Mouse (Mus musculus): Measurements from ENCODE around the gene Sin3b. TPM values are rescaled to one million over a fixed set of nuclear protein-coding genes. Genes with fewer than 3 reads are reported as not detected.
"Not testable (repeated sequence)": the region's sequence is repeated elsewhere in the genome, so short reads cannot be mapped to it uniquely, and the experiment has no call there.

Gene Sin3b
- 394 and 423 TPM in 2 replicates for polyA plus RNA-seq (2012; rRNA removed)

GRCm38 (mm10) chr8:72722769-72723650 is at the start of gene Sin3b:
Sin3b (plus strand) TSS chr8:72723285.
- no peak within 1 kb of the TSS; the same call in 1 of the 2 replicates for H3K27ac ChIP-seq (ENCODE audit: control insufficient read depth, insufficient read depth, low read length)
- H3K4me1 ChIP-seq (replicated peaks; ENCODE audit: control insufficient read depth, insufficient read depth, low read length), result peaks cover 6% of the 10 kb centered on the region
- WGBS, result 15% methylated on average over 56 of the region's 56 CpGs
- H3K27me3 ChIP-seq (ENCODE audit: control insufficient read depth, insufficient read depth, low read length), result no peaks in the 10 kb centered on the region
- peak; percentile 97 for DNase-seq
- peaks cover 30% of the 10 kb centered on the region for H3K36me3 ChIP-seq (ENCODE audit: control insufficient read depth, insufficient read depth, low read length)
- 0 out of 2 replicates have a peak, but pooled peaks have one; percentile 18 for TF ChIP-seq CTCF (IDR thresholded peaks at IDR 0.05; ENCODE audit: borderline replicate concordance, control insufficient read depth, extremely low read depth, insufficient read depth, low read length, poor library complexity)
- peak; percentile 90 for TF ChIP-seq POLR2A (IDR thresholded peaks at IDR 0.05; ENCODE audit: control insufficient read depth, extremely low read depth, insufficient read depth, low read length, poor library complexity)
- H3K4me3 ChIP-seq (ENCODE audit: control insufficient read depth, insufficient read depth, low read length), result peak within 1 kb of the TSS; percentile 88

GRCm38 (mm10) chr8:72674184-72674583 is 48.9 kb upstream of the Sin3b start:
- peaks cover 34% of the 10 kb centered on the region for H3K4me1 ChIP-seq (replicated peaks; ENCODE audit: control insufficient read depth, insufficient read depth, low read length)
- TF ChIP-seq CTCF (IDR thresholded peaks at IDR 0.05; ENCODE audit: borderline replicate concordance, control insufficient read depth, extremely low read depth, insufficient read depth, low read length, poor library complexity) (peak; percentile 55; the same call in 1 of the 2 replicates), POLR2A (IDR thresholded peaks at IDR 0.05; ENCODE audit: control insufficient read depth, extremely low read depth, insufficient read depth, low read length, poor library complexity) (no peak)
- peak overlapping the region; percentile 8 for H3K27ac ChIP-seq (ENCODE audit: control insufficient read depth, insufficient read depth, low read length)
- H3K36me3 ChIP-seq (ENCODE audit: control insufficient read depth, insufficient read depth, low read length), result no peaks in the 10 kb centered on the region
- 96% methylated on average over 2 of the region's 2 CpGs for WGBS
- no peaks in the 10 kb centered on the region for H3K27me3 ChIP-seq (ENCODE audit: control insufficient read depth, insufficient read depth, low read length)
- no peak overlapping the region for H3K4me3 ChIP-seq (ENCODE audit: control insufficient read depth, insufficient read depth, low read length)
- no peak for DNase-seq

DNA sequence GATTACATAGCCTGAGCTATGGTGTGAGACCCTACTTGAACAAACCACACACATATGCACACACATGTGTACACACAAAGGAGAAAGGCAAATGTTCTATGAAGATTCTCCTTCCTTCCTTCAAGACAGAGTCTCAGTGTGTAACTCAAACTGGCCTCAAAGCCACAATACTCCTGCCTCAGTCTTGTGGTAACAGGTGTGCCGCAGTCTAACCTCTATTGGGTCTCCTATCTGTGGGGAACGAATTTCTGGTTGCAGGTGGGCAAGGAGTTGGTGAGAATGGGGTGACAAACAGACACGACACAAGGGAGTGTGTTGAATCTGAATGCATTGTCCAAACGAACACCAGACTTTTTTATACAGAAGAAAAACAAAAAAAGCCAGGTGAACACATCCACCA is 46.6 kb upstream of the Sin3b start:
- 7% methylated on average over 4 of the region's 4 CpGs for WGBS
- H3K4me1 ChIP-seq (replicated peaks; ENCODE audit: control insufficient read depth, insufficient read depth, low read length), result peaks cover 43% of the 10 kb centered on the region
- peak overlapping the region; percentile 92; the same call in 1 of the 2 replicates for H3K27ac ChIP-seq (ENCODE audit: control insufficient read depth, insufficient read depth, low read length)
- H3K27me3 ChIP-seq (ENCODE audit: control insufficient read depth, insufficient read depth, low read length), result no peaks in the 10 kb centered on the region
- TF ChIP-seq POLR2A (IDR thresholded peaks at IDR 0.05; ENCODE audit: control insufficient read depth, extremely low read depth, insufficient read depth, low read length, poor library complexity), result no peak
- H3K36me3 ChIP-seq (ENCODE audit: control insufficient read depth, insufficient read depth, low read length), result no peaks in the 10 kb centered on the region
- H3K4me3 ChIP-seq (ENCODE audit: control insufficient read depth, insufficient read depth, low read length), result no peak overlapping the region
- DNase-seq, result peak; percentile 59

DNA sequence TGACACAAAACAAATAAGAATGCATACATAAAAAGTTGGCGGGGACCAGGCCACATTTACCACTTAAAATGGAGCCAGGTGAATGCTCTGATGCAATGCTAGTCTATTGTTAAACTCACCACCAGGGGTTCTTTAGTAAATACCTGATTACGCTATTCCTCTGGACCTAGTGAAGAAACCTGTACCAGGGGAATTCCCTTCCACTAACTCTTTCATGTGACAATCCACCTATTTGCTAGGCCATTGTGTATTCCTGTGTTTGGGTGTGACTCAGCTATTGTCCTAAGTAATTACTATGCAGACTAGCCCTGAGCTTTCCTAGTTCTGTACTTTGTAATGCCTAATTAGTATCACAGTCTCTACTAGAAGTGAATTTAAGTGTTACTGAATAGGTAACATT is 46.2 kb upstream of the Sin3b start:
- H3K4me3 ChIP-seq (ENCODE audit: control insufficient read depth, insufficient read depth, low read length); DNase-seq; H3K27ac ChIP-seq (ENCODE audit: control insufficient read depth, insufficient read depth, low read length); H3K27me3 ChIP-seq (ENCODE audit: control insufficient read depth, insufficient read depth, low read length); H3K36me3 ChIP-seq (ENCODE audit: control insufficient read depth, insufficient read depth, low read length): not testable (repeated sequence)
- H3K4me1 ChIP-seq (replicated peaks; ENCODE audit: control insufficient read depth, insufficient read depth, low read length), result peaks cover 44% of the 10 kb centered on the region
- WGBS, result 15% methylated on average over 2 of the region's 2 CpGs

DNA sequence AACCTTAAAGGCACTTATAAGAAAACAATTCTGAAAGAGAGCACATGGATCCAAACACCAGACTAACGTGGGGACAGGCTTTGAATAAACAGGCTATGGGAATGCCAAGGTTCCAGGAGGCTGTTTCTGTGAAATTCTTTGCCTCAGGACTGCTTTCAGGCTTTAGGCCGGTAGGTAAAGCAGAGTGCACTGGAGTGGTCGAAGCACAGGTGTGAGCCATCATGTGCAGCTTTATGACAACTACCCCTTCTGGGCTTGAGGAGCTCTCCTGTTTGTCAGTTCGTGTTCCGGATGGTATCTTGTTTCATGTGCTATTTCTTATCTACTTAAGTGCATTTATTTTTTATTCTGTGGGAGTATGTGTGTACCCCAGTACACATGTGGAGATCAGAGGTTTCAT is 45.8 kb upstream of the Sin3b start:
- DNase-seq, result no peak
- Histone ChIP-seq H3K27ac (ENCODE audit: control insufficient read depth, insufficient read depth, low read length) (peak overlapping the region; percentile 91), H3K36me3 (ENCODE audit: control insufficient read depth, insufficient read depth, low read length) (no peaks in the 10 kb centered on the region), H3K4me1 (replicated peaks; ENCODE audit: control insufficient read depth, insufficient read depth, low read length) (peaks cover 49% of the 10 kb centered on the region), H3K4me3 (ENCODE audit: control insufficient read depth, insufficient read depth, low read length) (no peak overlapping the region), H3K27me3 (ENCODE audit: control insufficient read depth, insufficient read depth, low read length) (no peaks in the 10 kb centered on the region)
- TF ChIP-seq POLR2A (IDR thresholded peaks at IDR 0.05; ENCODE audit: control insufficient read depth, extremely low read depth, insufficient read depth, low read length, poor library complexity) (no peak), CTCF (IDR thresholded peaks at IDR 0.05; ENCODE audit: borderline replicate concordance, control insufficient read depth, extremely low read depth, insufficient read depth, low read length, poor library complexity) (no peak)
- 34% methylated on average over 5 of the region's 5 CpGs for WGBS

- DNase-seq, result peak; percentile 74
- Histone ChIP-seq H3K36me3 (ENCODE audit: control insufficient read depth, insufficient read depth, low read length) (no peaks in the 10 kb centered on the region), H3K27me3 (ENCODE audit: control insufficient read depth, insufficient read depth, low read length) (no peaks in the 10 kb centered on the region), H3K4me1 (replicated peaks; ENCODE audit: control insufficient read depth, insufficient read depth, low read length) (peaks cover 40% of the 10 kb centered on the region), H3K4me3 (ENCODE audit: control insufficient read depth, insufficient read depth, low read length) (no peak overlapping the region), H3K27ac (ENCODE audit: control insufficient read depth, insufficient read depth, low read length) (peak overlapping the region; percentile 0; the same call in 1 of the 2 replicates)
- 52% methylated on average over 3 of the region's 3 CpGs for WGBS
- TF ChIP-seq CTCF (IDR thresholded peaks at IDR 0.05; ENCODE audit: borderline replicate concordance, control insufficient read depth, extremely low read depth, insufficient read depth, low read length, poor library complexity) (peak; percentile 61; the same call in 1 of the 2 replicates), POLR2A (IDR thresholded peaks at IDR 0.05; ENCODE audit: control insufficient read depth, extremely low read depth, insufficient read depth, low read length, poor library complexity) (no peak)
Observed at GRCm38 (mm10) chr8:72680133-72680532, 43.0 kb upstream of the Sin3b start.
